Mouse (Mus musculus) embryo, embryonic 11.5 days (tissue): ENCODE results near the gene Gtf3c6.

Experiments
- DNase-seq: peaks from one replicate; pipeline ENCODE4 v3.0.0-alpha.2; 2012; ENCODE audit warnings: low read depth, low spot score

Gtf3c6 gene

GRCm38 (mm10) chr10:40258976-40259375 is 1.1 kb upstream of the Gtf3c6 start:
- DNase-seq, result peak; percentile 49

GRCm38 (mm10) chr10:40258401-40258966 is 576 bp upstream of the Gtf3c6 start:
- peak; percentile 84 for DNase-seq

GRCm38 (mm10) chr10:40256716-40257115 is 1.2 kb downstream of the Gtf3c6 start:
- DNase-seq, result peak; percentile 56

GRCm38 (mm10) chr10:40250969-40251368 is 6.9 kb downstream of the Gtf3c6 start:
- no peak for DNase-seq

GRCm38 (mm10) chr10:40249625-40250024 is 8.3 kb downstream of the Gtf3c6 start:
- no peak for DNase-seq

GRCm38 (mm10) chr10:40247166-40247716 is 10.7 kb downstream of the Gtf3c6 start:
- DNase-seq, result no peak

GRCm38 (mm10) chr10:40246374-40247165 is 11.3 kb downstream of the Gtf3c6 start, which contains the start of gene Rpf2:
Gene Rpf2, minus strand, starts transcription at chr10:40247036.
- DNase-seq, result peak; percentile 82

GRCm38 (mm10) chr10:40237826-40238225 is 20.1 kb downstream of the Gtf3c6 start:
- DNase-seq, result no peak

GRCm38 (mm10) chr10:40233241-40233640 is 24.7 kb downstream of the Gtf3c6 start:
- no peak for DNase-seq

- no peak for DNase-seq
Measured at GRCm38 (mm10) chr10:40232442-40232841, 25.5 kb downstream of the Gtf3c6 start.

- no peak for DNase-seq
Measured at GRCm38 (mm10) chr10:40229725-40230124, 28.2 kb downstream of the Gtf3c6 start.

GRCm38 (mm10) chr10:40227660-40228303 is 30.1 kb downstream of the Gtf3c6 start:
- DNase-seq, result no peak

- DNase-seq, result no peak
Measured at GRCm38 (mm10) chr10:40218874-40219273, 39.0 kb downstream of the Gtf3c6 start.

- peak; percentile 77 for DNase-seq
Measured at GRCm38 (mm10) chr10:40212443-40213169, 45.3 kb downstream of the Gtf3c6 start.
